Mouse (Mus musculus) lung, postnatal 0 days (tissue): ENCODE measurements around the gene Nrap. TPM values are rescaled to one million over a fixed set of nuclear protein-coding genes. Genes with fewer than 3 reads are reported as not detected.

Experiments
- ATAC-seq: fragments of 200-750 bp; cut with Nextera tagmentation; 2 replicates; pipeline ENCODE4 v1.8.0; 2017; ENCODE audit warnings: moderate library complexity
- DNase-seq: peaks from one replicate; pipeline ENCODE4 v3.0.0-alpha.2; 2016; ENCODE audit warnings: low spot score
- H3K27ac ChIP-seq: fragments of 300-500 bp; sonication (generic); 2 replicates; pipeline ENCODE4 v1.5.1; 2014; ENCODE audit warnings: antibody characterized with exemption, mild to moderate bottlenecking, low read length, mixed read lengths
- H3K27me3 ChIP-seq: fragments of 300-500 bp; sonication (generic); replicated peaks from 2 replicates; pipeline ENCODE4 v1.6.1; 2014; ENCODE audit warnings: low read length, mixed read lengths; ENCODE audit not compliant: insufficient read depth
- H3K36me3 ChIP-seq: fragments of 300-500 bp; sonication (generic); 2 replicates; pipeline ENCODE4 v1.6.1; 2014; ENCODE audit warnings: low read length, mixed read lengths; ENCODE audit not compliant: insufficient read depth
- H3K4me1 ChIP-seq: fragments of 300-500 bp; sonication (generic); 2 replicates; pipeline ENCODE4 v1.6.1; 2014; ENCODE audit warnings: antibody characterized with exemption, low read depth, low read length, mixed read lengths; ENCODE audit not compliant: insufficient read depth
- H3K4me2 ChIP-seq: fragments of 300-500 bp; sonication (generic); replicated peaks from 2 replicates; pipeline ENCODE4 v1.6.1; 2014; ENCODE audit warnings: low read depth, mild to moderate bottlenecking, low read length, moderate library complexity, mixed read lengths
- H3K4me3 ChIP-seq: fragments of 300-500 bp; sonication (generic); 2 replicates; pipeline ENCODE4 v1.5.1; 2014; ENCODE audit warnings: low read depth, low read length
- H3K9ac ChIP-seq: fragments of 300-500 bp; sonication (generic); replicated peaks from 2 replicates; pipeline ENCODE4 v1.6.1; 2014; ENCODE audit warnings: low read depth, mild to moderate bottlenecking
- H3K9me3 ChIP-seq: fragments of 300-500 bp; sonication (generic); 2 replicates; pipeline ENCODE4 v1.6.1; 2016; ENCODE audit warnings: low read length, mixed read lengths
- CTCF ChIP-seq: IDR thresholded peaks from 2 replicates; pipeline ENCODE4 v1.5.1; 2016; ENCODE audit warnings: antibody characterized with exemption, mild to moderate bottlenecking
- EP300 ChIP-seq: IDR thresholded peaks from 2 replicates; pipeline ENCODE4 v1.6.1; 2016; ENCODE audit warnings: antibody characterized with exemption, mild to moderate bottlenecking, control low read depth
- WGBS: fragments of 180-500 bp; shearing (Covaris S2); extraction: QIAGEN DNeasy Blood & Tissue Kit; methylation state at CpG from one replicate; pipeline ENCODE4 v1.1.7; 2014; 5-methylcytosine and 5-hydroxymethylcytosine counted together
- polyA plus RNA-seq: library from polyadenylated mRNA; unstranded; fragments of >200 nt; fragmentation: Nextera tagmentation; extraction: Ambion mirVana; gene quantifications from 2 replicates; pipeline ENCODE4 v1.2.1, GENCODE M21; 2015

The Nrap gene
- polyA plus RNA-seq, 1 experiment from 2014 or later, result 0.53 TPM

GRCm38 (mm10) chr19:56398528-56398795 lies 8.6 kb upstream of the Nrap start:
- peaks cover 11% of the 10 kb centered on the region; the same call in 1 of the 2 replicates for H3K4me1 ChIP-seq
- no peak for DNase-seq
- H3K27ac ChIP-seq, result no peak overlapping the region
- ATAC-seq, result no peak
- no peak overlapping the region for H3K4me3 ChIP-seq
- H3K9ac ChIP-seq, result no peak overlapping the region
- H3K36me3 ChIP-seq, result no peaks in the 10 kb centered on the region
- no peaks in the 10 kb centered on the region for H3K27me3 ChIP-seq
- H3K9me3 ChIP-seq, result no peaks in the 10 kb centered on the region
- H3K4me2 ChIP-seq, result no peak overlapping the region
- TF ChIP-seq EP300 (no peak), CTCF (no peak)

- Histone ChIP-seq H3K36me3 (no peaks in the 10 kb centered on the region), H3K9me3 (no peaks in the 10 kb centered on the region), H3K27ac (peak overlapping the region; percentile 95), H3K4me3 (peak overlapping the region; percentile 71), H3K4me1 (peaks cover 11% of the 10 kb centered on the region; the same call in 1 of the 2 replicates), H3K9ac (peak overlapping the region; percentile 71), H3K4me2 (peak overlapping the region; percentile 83), H3K27me3 (no peaks in the 10 kb centered on the region)
- 39% methylated on average over 11 of the region's 11 CpGs for WGBS
- DNase-seq (no peak), ATAC-seq (no peak)
- no peak for TF ChIP-seq EP300
- no peak for TF ChIP-seq CTCF
Measured at GRCm38 (mm10) chr19:56397663-56398527, 8.1 kb upstream of the Nrap start.

GRCm38 (mm10) chr19:56396669-56397621 lies 7.1 kb upstream of the Nrap start, which contains the start of gene Casp7:
Gene Casp7, plus strand, starts transcription at chr19:56397129.
- WGBS, result 2% methylated on average over 61 of the region's 78 CpGs
- ATAC-seq (peak; percentile 75), DNase-seq (peak; percentile 84)
- Histone ChIP-seq H3K4me1 (peaks cover 11% of the 10 kb centered on the region; the same call in 1 of the 2 replicates), H3K27me3 (no peaks in the 10 kb centered on the region), H3K27ac (peak within 1 kb of the TSS; percentile 95), H3K36me3 (no peaks in the 10 kb centered on the region), H3K4me3 (peak within 1 kb of the TSS; percentile 71), H3K4me2 (peak within 1 kb of the TSS; percentile 83), H3K9ac (peak within 1 kb of the TSS; percentile 71), H3K9me3 (no peaks in the 10 kb centered on the region)
- TF ChIP-seq CTCF, result peak; percentile 41
- TF ChIP-seq EP300, result no peak

- no peak for DNase-seq
- Histone ChIP-seq H3K27me3 (no peaks in the 10 kb centered on the region), H3K4me1 (peaks cover 11% of the 10 kb centered on the region; the same call in 1 of the 2 replicates), H3K27ac (0 out of 2 replicates have a peak overlapping the region, but pooled peaks have one; percentile 95), H3K36me3 (no peaks in the 10 kb centered on the region), H3K4me2 (peak overlapping the region; percentile 83), H3K9me3 (no peaks in the 10 kb centered on the region), H3K4me3 (peak overlapping the region; percentile 71), H3K9ac (peak overlapping the region; percentile 71; the same call in 1 of the 2 replicates)
- TF ChIP-seq CTCF, result no peak
- no peak for TF ChIP-seq EP300
- 33% methylated on average over 12 of the region's 12 CpGs for WGBS
- ATAC-seq, result no peak
Measured at GRCm38 (mm10) chr19:56396227-56396626, 6.4 kb upstream of the Nrap start.

- Histone ChIP-seq H3K27ac (no peak overlapping the region), H3K4me3 (no peak overlapping the region), H3K9ac (no peak overlapping the region), H3K9me3 (no peaks in the 10 kb centered on the region), H3K4me1 (peaks cover 9% of the 10 kb centered on the region; the same call in 1 of the 2 replicates), H3K27me3 (no peaks in the 10 kb centered on the region), H3K36me3 (no peaks in the 10 kb centered on the region), H3K4me2 (no peak overlapping the region)
- DNase-seq, result no peak
- ATAC-seq, result no peak
- 85% methylated on average over 16 of the region's 16 CpGs for WGBS
- TF ChIP-seq CTCF (no peak), EP300 (no peak)
Measured at GRCm38 (mm10) chr19:56395183-56395935, 5.5 kb upstream of the Nrap start.
